Mouse (Mus musculus) E14TG2a.4 (cell line): Measurements from ENCODE around the gene Trhr2.
A peak's percentile ranks its signal among the peaks of the same experiment; 100 is the strongest.
"Not testable (repeated sequence)": the region's sequence is repeated elsewhere in the genome, so short reads cannot be mapped to it uniquely, and the experiment has no call there.

Source experiments
- H3K27me3 ChIP-seq: 2 replicates; pipeline ENCODE4 v1.6.1; 2014; ENCODE audit warnings: low read length, control low read depth; ENCODE audit not compliant: insufficient read depth
- H3K36me3 ChIP-seq: 2 replicates; pipeline ENCODE4 v1.6.1; 2014; ENCODE audit warnings: low read length, control low read depth; ENCODE audit not compliant: insufficient read depth
- H3K4me1 ChIP-seq: replicated peaks from 2 replicates; pipeline ENCODE4 v1.6.1; 2014; ENCODE audit warnings: low read depth, low read length, control low read depth
- H3K4me3 ChIP-seq: replicated peaks from 2 replicates; pipeline ENCODE4 v1.5.1; 2014; ENCODE audit warnings: mild to moderate bottlenecking, low read length
- H3K9me3 ChIP-seq: 2 replicates; pipeline ENCODE4 v1.6.1; 2014; ENCODE audit warnings: low read length, control low read depth
- CTCF ChIP-seq: conservative IDR thresholded peaks from 2 replicates; pipeline ENCODE4 v1.5.1; 2014; ENCODE audit warnings: low read length
- NANOG ChIP-seq: IDR thresholded peaks from 2 replicates; pipeline ENCODE4 v1.6.1; 2014; ENCODE audit warnings: borderline replicate concordance, low read length, mixed read lengths
- POU5F1 ChIP-seq: IDR thresholded peaks from 2 replicates; pipeline ENCODE4 v1.6.1; 2014; ENCODE audit warnings: low read length, borderline replicate concordance

Trhr2 gene

DNA sequence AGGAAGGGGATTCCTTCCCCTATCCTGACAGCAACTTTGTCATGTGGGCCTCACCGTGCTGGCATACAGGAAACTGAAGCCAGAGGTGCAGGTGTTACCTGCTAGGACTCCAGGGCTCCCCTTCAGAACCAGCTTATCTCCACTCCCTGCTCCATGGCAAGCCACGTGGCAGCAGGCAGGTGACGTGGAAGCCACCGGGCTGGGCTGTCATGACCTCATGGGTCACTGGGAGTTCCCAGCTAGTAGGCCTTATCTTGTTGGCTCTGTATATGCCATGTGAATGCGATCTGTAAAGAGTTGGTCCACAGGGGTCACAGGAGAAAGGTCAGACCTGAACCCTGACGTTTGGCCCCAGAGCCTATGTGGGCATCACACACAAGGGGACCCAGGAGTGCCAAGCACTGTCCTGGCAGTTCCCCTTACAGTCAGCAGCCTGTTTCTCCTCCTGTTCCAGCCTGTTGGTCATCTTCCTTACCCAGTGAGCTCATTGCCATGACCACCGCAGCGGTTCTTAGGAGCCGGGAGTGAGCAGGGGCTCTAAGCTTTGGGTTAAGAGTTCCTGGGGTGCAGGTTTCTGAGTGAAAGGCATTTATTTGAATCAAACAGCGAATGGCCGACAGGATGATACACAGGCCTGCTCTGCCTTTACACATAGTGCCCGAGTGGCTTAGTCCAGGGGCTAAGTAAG lies 30.0 kb downstream of the Trhr2 start:
- peaks cover 25% of the 10 kb centered on the region for H3K27me3 ChIP-seq
- peaks cover 35% of the 10 kb centered on the region for H3K4me1 ChIP-seq
- no peaks in the 10 kb centered on the region for H3K9me3 ChIP-seq
- no peak overlapping the region for H3K4me3 ChIP-seq
- TF ChIP-seq NANOG: no peak
- TF ChIP-seq POU5F1: no peak
- no peak for TF ChIP-seq CTCF
- no peaks in the 10 kb centered on the region for H3K36me3 ChIP-seq

DNA sequence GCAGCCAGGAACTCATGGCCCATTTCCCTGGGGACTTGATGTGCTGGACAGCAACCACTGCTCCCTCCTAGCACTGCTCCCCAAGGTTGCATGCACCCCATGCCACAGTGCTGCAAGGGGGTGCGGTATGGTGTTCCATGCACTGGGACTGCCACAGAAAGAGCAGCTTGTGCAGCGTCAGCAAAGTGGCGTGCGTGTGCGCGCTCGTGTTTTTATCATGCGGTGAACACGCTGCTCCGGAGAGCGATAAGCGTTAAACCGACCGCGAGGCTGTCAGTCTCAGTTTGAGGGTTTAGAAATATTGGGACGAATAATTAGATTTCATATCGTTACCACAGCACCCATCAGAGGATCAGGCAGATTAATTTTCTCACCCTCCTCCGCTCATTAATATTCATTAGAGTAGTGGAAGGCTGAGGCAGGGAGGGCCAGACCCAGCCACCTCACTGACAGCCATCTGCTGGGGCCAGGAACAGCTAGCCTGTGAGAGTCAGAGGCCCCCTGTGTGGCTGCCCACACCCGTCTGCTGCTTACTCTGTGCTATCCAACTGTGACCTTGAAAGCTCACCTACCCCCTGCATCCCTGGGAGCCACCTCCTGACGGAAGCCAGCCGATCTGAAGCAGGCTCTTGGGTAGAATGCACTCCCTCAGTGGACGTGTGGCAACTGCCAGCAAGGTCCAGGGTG lies 30.9 kb downstream of the Trhr2 start:
- Histone ChIP-seq H3K36me3 (no peaks in the 10 kb centered on the region), H3K4me1 (peaks cover 34% of the 10 kb centered on the region), H3K9me3 (no peaks in the 10 kb centered on the region), H3K4me3 (no peak overlapping the region), H3K27me3 (peaks cover 16% of the 10 kb centered on the region)
- TF ChIP-seq POU5F1 (no peak), NANOG (no peak), CTCF (no peak)

DNA sequence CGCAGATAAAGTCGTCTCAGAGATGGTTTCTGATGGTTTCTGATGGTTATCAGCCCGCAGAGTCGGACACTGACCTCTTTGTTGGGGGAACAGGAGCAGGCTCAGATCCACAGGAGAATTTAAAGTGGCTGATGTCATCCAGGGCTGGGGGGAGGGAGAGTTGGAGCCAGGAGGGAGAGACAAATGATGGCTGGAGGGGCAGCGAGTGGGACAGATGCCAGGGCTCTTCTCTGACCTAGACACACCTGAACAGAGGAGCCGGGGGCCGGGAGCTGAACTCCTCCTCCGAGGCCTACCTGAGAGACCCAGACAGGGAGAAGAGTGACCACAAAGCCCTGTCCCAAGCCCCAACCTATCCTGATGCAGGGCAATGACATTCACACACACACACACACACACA lies 31.5 kb downstream of the Trhr2 start:
- H3K9me3 ChIP-seq: no peaks in the 10 kb centered on the region
- peaks cover 10% of the 10 kb centered on the region for H3K27me3 ChIP-seq
- H3K4me1 ChIP-seq: peaks cover 35% of the 10 kb centered on the region
- TF ChIP-seq CTCF (no peak), POU5F1 (no peak), NANOG (no peak)
- H3K4me3 ChIP-seq: no peak overlapping the region
- no peaks in the 10 kb centered on the region for H3K36me3 ChIP-seq

DNA sequence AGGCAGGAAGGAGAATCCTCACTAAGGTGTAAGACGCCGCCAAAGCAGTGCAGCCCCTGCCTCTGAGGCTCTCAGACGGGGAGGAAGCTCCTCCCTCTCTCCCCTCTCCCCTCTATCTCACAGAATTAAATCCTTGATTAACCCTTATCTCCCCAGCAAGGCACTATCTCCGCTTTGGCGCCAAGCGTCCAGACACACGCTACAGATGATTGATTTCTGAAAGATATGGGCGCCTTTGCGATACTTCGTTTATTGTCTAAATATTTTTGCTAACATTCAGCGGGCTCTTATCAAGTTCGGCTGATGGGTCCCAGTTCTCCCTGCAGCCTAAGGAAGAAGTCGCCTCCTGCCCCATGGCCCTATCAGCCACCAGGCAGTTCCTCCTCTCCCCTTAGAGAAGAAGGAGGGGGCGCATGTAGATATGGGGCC lies 34.4 kb downstream of the Trhr2 start:
- H3K4me1 ChIP-seq: peaks cover 59% of the 10 kb centered on the region
- no peaks in the 10 kb centered on the region for H3K9me3 ChIP-seq
- no peak for TF ChIP-seq NANOG
- TF ChIP-seq POU5F1: no peak
- TF ChIP-seq CTCF: no peak
- no peak overlapping the region for H3K4me3 ChIP-seq
- H3K36me3 ChIP-seq: no peaks in the 10 kb centered on the region
- H3K27me3 ChIP-seq: peaks cover 8% of the 10 kb centered on the region

DNA sequence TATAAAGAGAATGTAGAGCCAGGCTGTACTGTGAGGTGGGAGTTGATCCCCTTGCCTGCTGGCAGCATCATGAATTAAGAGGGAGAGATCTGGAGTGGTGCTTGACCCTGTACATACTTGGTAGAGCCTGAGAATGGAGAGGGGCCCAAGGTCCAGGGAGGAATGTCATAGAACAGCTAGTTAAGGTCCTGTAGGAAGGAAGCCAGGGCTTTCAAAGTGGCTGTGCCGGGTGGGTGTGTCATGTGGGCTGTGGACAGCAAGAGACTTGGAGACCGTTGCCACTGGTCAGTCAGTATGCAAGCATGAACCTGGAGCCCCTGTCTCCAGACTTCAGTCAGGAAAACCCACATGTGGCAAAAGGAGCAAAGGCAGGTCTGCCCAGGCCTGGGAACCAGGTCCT lies 35.4 kb downstream of the Trhr2 start:
- no peaks in the 10 kb centered on the region for H3K9me3 ChIP-seq
- peaks cover 66% of the 10 kb centered on the region for H3K4me1 ChIP-seq
- no peak overlapping the region for H3K4me3 ChIP-seq
- no peaks in the 10 kb centered on the region for H3K36me3 ChIP-seq
- H3K27me3 ChIP-seq: peaks cover 5% of the 10 kb centered on the region; the same call in 1 of the 2 replicates
- no peak for TF ChIP-seq POU5F1
- TF ChIP-seq CTCF: no peak
- no peak for TF ChIP-seq NANOG

DNA sequence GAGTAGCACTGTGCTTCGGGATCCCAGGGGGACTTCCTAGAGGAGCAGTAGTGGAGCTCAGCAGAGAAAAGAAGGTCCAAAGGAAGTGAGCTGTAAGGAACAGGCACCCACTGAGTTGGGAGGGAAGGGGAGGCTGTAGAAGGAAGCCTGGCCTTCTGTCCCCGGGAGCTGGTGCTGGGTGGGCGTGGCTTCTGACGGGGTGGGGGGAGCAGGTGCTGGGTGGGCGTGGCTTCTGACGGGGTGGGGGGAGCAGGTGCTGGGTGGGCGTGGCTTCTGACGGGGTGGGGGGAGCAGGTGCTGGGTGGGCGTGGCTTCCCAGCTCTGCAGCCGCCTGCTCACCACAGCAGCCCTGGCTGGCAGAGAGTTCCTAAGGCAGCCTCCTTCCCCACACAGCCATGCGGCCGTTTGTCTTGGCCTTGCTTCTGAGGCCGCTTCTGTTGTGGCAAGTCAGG lies 36.6 kb downstream of the Trhr2 start:
- peaks cover 69% of the 10 kb centered on the region for H3K4me1 ChIP-seq
- not testable (repeated sequence) for H3K9me3 ChIP-seq, H3K27me3 ChIP-seq, H3K36me3 ChIP-seq
- peak overlapping the region; percentile 51 for H3K4me3 ChIP-seq

DNA sequence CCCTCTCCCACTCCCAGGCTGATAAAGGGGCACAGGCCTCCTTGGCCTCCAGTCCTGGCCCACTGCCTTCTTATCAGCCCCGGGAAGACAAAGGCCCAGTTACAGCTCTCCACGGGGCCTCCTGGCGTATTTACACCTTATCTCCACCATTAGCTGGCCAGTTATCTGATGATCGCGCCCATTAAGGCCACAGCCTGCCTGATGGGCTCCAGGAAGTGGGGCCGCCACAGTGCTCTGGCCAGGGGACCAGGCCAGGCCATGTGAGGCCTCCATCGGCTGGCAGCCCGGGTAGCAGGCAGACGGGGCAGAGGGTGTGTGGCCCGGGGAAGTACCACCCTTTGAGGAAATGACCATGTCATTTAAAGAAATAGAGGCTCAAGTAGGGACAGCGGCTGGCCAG lies 37.8 kb downstream of the Trhr2 start:
- Histone ChIP-seq H3K27me3 (no peaks in the 10 kb centered on the region), H3K4me3 (no peak overlapping the region), H3K36me3 (no peaks in the 10 kb centered on the region), H3K4me1 (peaks cover 81% of the 10 kb centered on the region), H3K9me3 (no peaks in the 10 kb centered on the region)
- TF ChIP-seq POU5F1 (no peak), NANOG (no peak), CTCF (no peak)

DNA sequence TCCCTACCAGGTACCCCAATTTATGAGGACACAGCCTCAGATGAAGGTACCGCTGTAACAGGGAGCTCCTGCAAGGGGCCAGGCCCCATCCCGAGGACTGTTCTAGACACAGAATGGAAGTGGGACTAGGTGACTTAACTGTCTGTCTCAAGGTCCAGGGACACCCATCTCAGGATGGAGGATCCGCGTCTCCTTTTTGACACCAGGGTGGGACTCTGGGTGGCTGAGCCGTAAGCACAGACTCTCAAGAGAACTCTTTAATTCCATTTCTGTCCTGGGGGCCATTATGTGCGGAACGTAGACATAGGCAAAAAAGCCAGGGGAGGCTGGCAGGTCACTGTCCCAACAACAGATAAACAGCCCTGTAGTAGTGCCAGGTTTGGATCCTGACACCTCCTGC lies 38.4 kb downstream of the Trhr2 start:
- Histone ChIP-seq H3K9me3 (no peaks in the 10 kb centered on the region), H3K27me3 (no peaks in the 10 kb centered on the region), H3K4me1 (peaks cover 87% of the 10 kb centered on the region), H3K36me3 (no peaks in the 10 kb centered on the region), H3K4me3 (no peak overlapping the region)
- TF ChIP-seq POU5F1 (no peak), NANOG (no peak), CTCF (no peak)
